Mouse (Mus musculus) MN1 (cell line): Measurements from ENCODE around the gene Gstm7.

Source experiments
- DNase-seq: peaks from one replicate; pipeline ENCODE4 v3.0.0-alpha.2; 2016; ENCODE audit warnings: low spot score

The Gstm7 gene

GRCm38 (mm10) chr3:107877005-107877404 is 54.6 kb downstream of the Gstm7 start, which contains the start of gene Eps8l3:
Gene Eps8l3 (plus strand): TSS chr3:107877229.
- DNase-seq = no peak
